11 mouse cellular contexts compared by ENCODE assay signal in the genomic region with DNA sequence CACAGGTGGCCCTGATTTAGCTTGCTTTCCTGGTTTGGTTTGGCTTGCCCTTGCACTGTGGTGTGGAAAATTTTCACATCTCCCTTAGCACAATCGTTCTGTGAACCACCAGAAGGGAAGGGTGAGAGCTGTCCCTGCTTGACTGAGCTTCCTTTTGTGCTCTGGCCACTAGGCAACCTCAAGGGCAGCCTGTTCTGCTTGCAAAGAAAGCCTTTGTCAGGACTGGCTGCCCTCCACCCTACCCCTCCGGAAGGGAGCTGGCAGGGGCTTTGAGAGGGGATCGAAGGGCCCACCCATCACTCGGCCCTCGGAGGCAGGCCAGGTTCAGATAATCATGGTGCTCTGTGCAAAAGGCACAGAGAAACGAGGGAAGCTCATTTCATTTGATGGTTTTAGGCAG. TPM values are rescaled to one million over a fixed set of nuclear protein-coding genes. Genes with fewer than 3 reads are reported as not detected.
DNase-seq lines count a peak whose midpoint lies in the region; ATAC-seq and TF ChIP-seq lines count a peak whose summit lies in the region.
"Had no signal": no experiment of that assay in that cellular context is flagged by ENCODE, and none has a peak within 500 bp of the region (broad histone marks: within the 10 kb centered on the region; RNA-seq: fewer than 3 reads in every experiment).

No protein-coding gene starts in this region.

- H3K4me3 ChIP-seq in spleen, adult 2 months (ENCODE audit: extremely low read depth, insufficient read depth, insufficient read length), result no peak overlapping the region
- no peak overlapping the region for H3K4me3 ChIP-seq in stomach, postnatal 0 days (ENCODE audit: low read depth, low read length)
- H3K4me3 ChIP-seq: limb, embryonic 15.5 days had no signal

- no peaks in the 10 kb centered on the region for H3K27me3 ChIP-seq in spleen, adult 2 months (ENCODE audit: control insufficient read depth, insufficient read depth, low read length)
- H3K27me3 ChIP-seq in stomach, postnatal 0 days (ENCODE audit: control insufficient read depth, insufficient read depth, low read length), result no peaks in the 10 kb centered on the region
- H3K27me3 ChIP-seq: limb, embryonic 15.5 days had no signal

- H3K9ac ChIP-seq in stomach, postnatal 0 days (ENCODE audit: low read length), result no peak overlapping the region
- H3K9ac ChIP-seq: limb, embryonic 15.5 days had no signal

- no peak for TF ChIP-seq CTCF in spleen, adult 2 months (IDR thresholded peaks at IDR 0.05; ENCODE audit: extremely low read depth, insufficient read depth, insufficient read length, insufficient replicate concordance)
- TF ChIP-seq CTCF in stomach, postnatal 0 days (IDR thresholded peaks at IDR 0.05; ENCODE audit: low read depth), result no peak

- H3K9me3 ChIP-seq in stomach, postnatal 0 days (ENCODE audit: control insufficient read depth, low read length), result no peaks in the 10 kb centered on the region
- H3K9me3 ChIP-seq: limb, embryonic 15.5 days had no signal

- no peak for TF ChIP-seq EP300 in stomach, postnatal 0 days (optimal IDR thresholded peaks at IDR 0.05)

- ATAC-seq in erythroblast, adult 5-6 weeks (replicated peaks; ENCODE audit: low FRiP score, poor library complexity, severe bottlenecking), result no peak
- no peak for ATAC-seq in stomach, postnatal 0 days (ENCODE audit: low FRiP score, low TSS enrichment)

- intact Hi-C loops in left cerebral cortex, postnatal 14 days (cut with DNase I), result no loop called here

- H3K4me1 ChIP-seq in spleen, adult 2 months (ENCODE audit: control insufficient read depth, insufficient read depth, insufficient read length), result no peaks in the 10 kb centered on the region
- H3K4me1 ChIP-seq in stomach, postnatal 0 days (replicated peaks; ENCODE audit: control insufficient read depth, insufficient read depth), result no peaks in the 10 kb centered on the region

- 0 out of 2 replicates have a peak overlapping the region, but pooled peaks have one; percentile 8 for H3K27ac ChIP-seq in spleen, adult 2 months (ENCODE audit: insufficient read depth, low read length)
- H3K27ac ChIP-seq in stomach, postnatal 0 days (replicated peaks), result no peak overlapping the region
- H3K27ac ChIP-seq: limb, embryonic 15.5 days had no signal

- H3K36me3 ChIP-seq in spleen, adult 2 months (ENCODE audit: control insufficient read depth, insufficient read depth, low read length), result no peaks in the 10 kb centered on the region
- H3K36me3 ChIP-seq in stomach, postnatal 0 days (ENCODE audit: control insufficient read depth, insufficient read depth, low read length), result no peaks in the 10 kb centered on the region
- H3K36me3 ChIP-seq: limb, embryonic 15.5 days had no signal

- no peak for TF ChIP-seq POLR2A in spleen, adult 2 months (IDR thresholded peaks at IDR 0.05; ENCODE audit: low read depth, low read length)

- no peak overlapping the region for H3K4me2 ChIP-seq in stomach, postnatal 0 days (replicated peaks; ENCODE audit: low read depth)
- H3K4me2 ChIP-seq: limb, embryonic 15.5 days had no signal

- WGBS in spleen, adult 2 months, result 62% methylated on average over 6 of the region's 6 CpGs
- WGBS in stomach, postnatal 0 days, result 52% methylated on average over 6 of the region's 6 CpGs

- DNase-seq in cerebellum, adult 9-11 months, result peak; percentile 37
- DNase-seq in cerebellum, adult 11 months, result no peak
- no peak for DNase-seq in spleen, adult 2 months (ENCODE audit: low read depth in 1 of 2, low spot score in 2 of 2)
- DNase-seq in spleen, postnatal 4 days (ENCODE audit: low spot score in 2 of 2), result no peak
- DNase-seq in left cerebral cortex, postnatal 14 days (ENCODE audit: low spot score in 2 of 2), result peak; percentile 20 to 30
- DNase-seq in stomach, postnatal 0 days (ENCODE audit: low spot score), result no peak
- no peak for DNase-seq in spleen, postnatal 36 days (ENCODE audit: low spot score in 2 of 2)
- DNase-seq: gastrocnemius, postnatal 36 days; kidney, adult 18-20 months had no signal

RNA-seq across cellular contexts. Expression of a gene that starts 4.0 kb away (rescaled TPM):
- 5.0 and 6.1 TPM in 2 replicates for polyA plus RNA-seq in spleen, adult 2 months (2012; rRNA removed)
- total RNA-seq in left cerebral cortex, postnatal 14 days (2021), result under 1 TPM; 0.17 to 0.42 TPM
- 2.7 TPM in 1 of 2 replicates, not detected in the other for total RNA-seq in erythroblast, adult 5-6 weeks (2015; ENCODE audit: low replicate concordance)
- 1.5 TPM in 1 of 2 replicates, not detected in the other for total RNA-seq in erythroblast, adult 5-6 weeks (2017; ENCODE audit: low replicate concordance)
- polyA plus RNA-seq in stomach, postnatal 0 days (2015; fragmentation: Nextera tagmentation; extraction: Ambion mirVana), result 0.06 TPM in 1 of 2 replicates, not detected in the other
- total RNA-seq: gastrocnemius, postnatal 36 days had no signal
- polyA plus RNA-seq: limb, embryonic 15.5 days had no signal

Comparison
In these comparisons a context has a peak if more than half of its experiments do, and no peak if none do; other contexts are left out.
1. DNase-seq: peak in cerebellum, adult 9-11 months (single experiment) and left cerebral cortex, postnatal 14 days (2 of 2); none in cerebellum, adult 11 months (single experiment), spleen, adult 2 months (0 of 2), spleen, postnatal 4 days (0 of 2), stomach, postnatal 0 days (single experiment) and spleen, postnatal 36 days (0 of 2).